Mouse (Mus musculus): ENCODE results near the gene Pate4. TPM values are rescaled to one million over a fixed set of nuclear protein-coding genes. Genes with fewer than 3 reads are reported as not detected.

Gene Pate4
- polyA plus RNA-seq, 1 experiment from 2014 or later, result not detected

- whole genome bisulfite sequencing, result 3% methylated on average over 31 of the region's 31 CpGs
- peak overlapping the region; percentile 76 for H3K9ac ChIP-seq (ENCODE audit: low read length)
These were observed 52.5 kb downstream of the Pate4 start for GRCm38 (mm10) chr9:35559009-35559890.

GRCm38 (mm10) chr9:35558257-35559008, 53.3 kb downstream of the Pate4 start, which contains the start of the genes Ddx25 and Pus3:
Ddx25 (minus strand) TSS chr9:35558528.
Pus3 (plus strand) TSS chr9:35558595.
- peaks cover 23% of the 10 kb centered on the region for H3K36me3 ChIP-seq (ENCODE audit: control insufficient read depth, insufficient read depth, low read length)
- peaks cover 10% of the 10 kb centered on the region for H3K27me3 ChIP-seq (ENCODE audit: control insufficient read depth, insufficient read depth, low read length)
- H3K27ac ChIP-seq (replicated peaks in 1 of 2; ENCODE audit: control insufficient read depth in 1 of 2, insufficient read depth in 1 of 2, low read depth in 2 of 2, low read length in 2 of 2), result peak within 1 kb of the TSS; percentile 66 to 84
- H3K4me3 ChIP-seq (ENCODE audit: control insufficient read depth in 1 of 2, insufficient read depth in 1 of 2, low read depth in 1 of 2, low read length in 2 of 2), result peak within 1 kb of the TSS; percentile 83
- ATAC-seq (ENCODE audit: insufficient number of reproducible peaks, insufficient read depth, low FRiP score, low read depth), result peak; percentile 61
- H3K4me1 ChIP-seq (ENCODE audit: control insufficient read depth in 2 of 2, insufficient read depth in 2 of 2, low read length in 2 of 2), result peaks cover 11 to 20% of the 10 kb centered on the region in 2 experiments
- peak within 1 kb of the TSS; percentile 99 for H3K4me2 ChIP-seq (ENCODE audit: low read length)
- under 1% methylated on average over 58 of the region's 59 CpGs for WGBS
- peak within 1 kb of the TSS; percentile 76 for H3K9ac ChIP-seq (ENCODE audit: low read length)
- no peaks in the 10 kb centered on the region for H3K9me3 ChIP-seq (ENCODE audit: control insufficient read depth, low read length)

More at GRCm38 (mm10) chr9:35559009-35559890, 52.5 kb downstream of the Pate4 start:
- H3K27me3 ChIP-seq (ENCODE audit: control insufficient read depth, insufficient read depth, low read length), result peaks cover 10% of the 10 kb centered on the region
- peak overlapping the region; percentile 66 to 84 for H3K27ac ChIP-seq (replicated peaks in 1 of 2; ENCODE audit: control insufficient read depth in 1 of 2, insufficient read depth in 1 of 2, low read depth in 2 of 2, low read length in 2 of 2)
- ATAC-seq (ENCODE audit: insufficient number of reproducible peaks, insufficient read depth, low FRiP score, low read depth), result peak; percentile 68; the same call in 1 of the 2 replicates
- no peaks in the 10 kb centered on the region for H3K9me3 ChIP-seq (ENCODE audit: control insufficient read depth, low read length)
- H3K4me3 ChIP-seq (ENCODE audit: control insufficient read depth in 1 of 2, insufficient read depth in 1 of 2, low read depth in 1 of 2, low read length in 2 of 2), result peak overlapping the region; percentile 83
- peaks cover 27% of the 10 kb centered on the region for H3K36me3 ChIP-seq (ENCODE audit: control insufficient read depth, insufficient read depth, low read length)
- peak overlapping the region; percentile 99 for H3K4me2 ChIP-seq (ENCODE audit: low read length)
- H3K4me1 ChIP-seq (ENCODE audit: control insufficient read depth in 2 of 2, insufficient read depth in 2 of 2, low read length in 2 of 2), result peaks cover 6 to 15% of the 10 kb centered on the region in 2 experiments; a peak in 3 of 4 replicates

Other genes with a start within 250 kb of the Pate4 start
- gene Cdon, start 190.8 kb downstream of the Pate4 start, polyA plus RNA-seq (2014; fragmentation: Nextera tagmentation; extraction: Ambion mirVana), result 6.2 and 8.1 TPM in 2 replicates
- gene Gm1113, start 93.7 kb downstream of the Pate4 start, polyA plus RNA-seq (2014; fragmentation: Nextera tagmentation; extraction: Ambion mirVana), result not detected in 2 replicates
- gene Ddx25, start 53.4 kb downstream of the Pate4 start, polyA plus RNA-seq (2014; fragmentation: Nextera tagmentation; extraction: Ambion mirVana), result 0.73 and 0.89 TPM in 2 replicates
- gene Pus3, start 53.3 kb downstream of the Pate4 start, polyA plus RNA-seq (2014; fragmentation: Nextera tagmentation; extraction: Ambion mirVana), result 13.8 and 14.4 TPM in 2 replicates
- 0.26 and 0.28 TPM in 2 replicates for gene Pate2, start 41.7 kb downstream of the Pate4 start, polyA plus RNA-seq (2014; fragmentation: Nextera tagmentation; extraction: Ambion mirVana)
- 14.8 and 15.8 TPM in 2 replicates for gene Hyls1, start 41.5 kb downstream of the Pate4 start, polyA plus RNA-seq (2014; fragmentation: Nextera tagmentation; extraction: Ambion mirVana)
- not detected in 2 replicates for gene Pate3, start 36.3 kb upstream of the Pate4 start, polyA plus RNA-seq (2014; fragmentation: Nextera tagmentation; extraction: Ambion mirVana)
- gene Pate1, start 75.4 kb upstream of the Pate4 start, polyA plus RNA-seq (2014; fragmentation: Nextera tagmentation; extraction: Ambion mirVana), result not detected in 2 replicates
- not detected in 2 replicates for gene Gm17677, start 129.1 kb upstream of the Pate4 start, polyA plus RNA-seq (2014; fragmentation: Nextera tagmentation; extraction: Ambion mirVana)
- not detected in 2 replicates for gene Gm17727, start 166.2 kb upstream of the Pate4 start, polyA plus RNA-seq (2014; fragmentation: Nextera tagmentation; extraction: Ambion mirVana)
- gene Gm27235, start 178.2 kb upstream of the Pate4 start, polyA plus RNA-seq (2014; fragmentation: Nextera tagmentation; extraction: Ambion mirVana), result not detected in 2 replicates
- not detected in 2 replicates for gene D730048I06Rik, start 178.2 kb upstream of the Pate4 start, polyA plus RNA-seq (2014; fragmentation: Nextera tagmentation; extraction: Ambion mirVana)
- not detected in 2 replicates for gene 9230110F15Rik, start 232.2 kb upstream of the Pate4 start, polyA plus RNA-seq (2014; fragmentation: Nextera tagmentation; extraction: Ambion mirVana)

Data from heart, embryonic 14.5 days (tissue).